Mouse (Mus musculus): Measurements from ENCODE around the gene Grin2b.

The Grin2b gene

DNA sequence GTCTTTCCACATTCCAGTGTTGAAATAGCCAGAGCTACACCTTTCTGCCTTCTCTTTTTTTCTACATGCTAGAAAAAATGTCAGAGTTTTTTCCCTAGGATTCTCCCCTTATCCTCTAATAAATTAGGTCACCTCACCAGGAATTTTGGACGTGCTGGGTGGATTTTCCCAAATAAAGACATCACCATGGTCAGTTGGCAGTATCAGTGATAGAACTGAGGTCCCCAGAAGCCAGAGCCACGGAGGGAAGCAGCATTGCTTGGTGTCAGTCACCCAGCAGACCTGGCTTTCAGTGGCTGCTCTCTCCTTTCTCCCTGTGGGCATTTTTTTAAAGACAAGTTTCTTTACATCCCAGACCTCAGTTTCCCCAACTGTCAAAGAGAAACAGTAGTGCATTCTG lies 68.1 kb downstream of the Grin2b start:
- DNase-seq (ENCODE audit: low spot score in 2 of 2), result no peak

DNA sequence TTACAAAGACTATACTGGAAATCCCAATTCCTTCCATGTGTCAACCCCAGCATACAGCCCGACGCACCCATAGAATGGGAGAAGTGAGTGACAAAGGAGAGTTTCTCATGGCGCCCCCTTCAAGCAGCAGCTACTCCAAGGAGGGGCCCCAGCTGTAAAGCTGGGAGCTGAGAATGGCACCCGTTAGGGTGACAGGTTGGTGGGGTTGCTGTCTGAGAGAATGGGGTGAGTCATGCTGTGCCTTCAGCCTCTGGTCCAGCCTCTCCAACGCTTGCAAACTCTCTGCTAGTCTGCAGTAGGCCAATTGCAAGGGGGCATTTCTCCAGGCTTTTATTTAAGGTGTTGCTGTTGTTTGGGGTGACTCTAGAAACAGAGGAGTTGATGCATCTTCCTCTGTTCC lies 73.1 kb downstream of the Grin2b start:
- no peak for DNase-seq (ENCODE audit: low spot score in 2 of 2)

- DNase-seq (ENCODE audit: low spot score in 2 of 2), result no peak
Observed at GRCm38 (mm10) chr6:136096269-136096668, 77.0 kb downstream of the Grin2b start.

GRCm38 (mm10) chr6:136079991-136080734 lies 93.1 kb downstream of the Grin2b start:
- no peak for DNase-seq (ENCODE audit: low spot score in 2 of 2)

GRCm38 (mm10) chr6:136072326-136073054 lies 100.8 kb downstream of the Grin2b start:
- no peak for DNase-seq (ENCODE audit: low spot score in 2 of 2)

DNA sequence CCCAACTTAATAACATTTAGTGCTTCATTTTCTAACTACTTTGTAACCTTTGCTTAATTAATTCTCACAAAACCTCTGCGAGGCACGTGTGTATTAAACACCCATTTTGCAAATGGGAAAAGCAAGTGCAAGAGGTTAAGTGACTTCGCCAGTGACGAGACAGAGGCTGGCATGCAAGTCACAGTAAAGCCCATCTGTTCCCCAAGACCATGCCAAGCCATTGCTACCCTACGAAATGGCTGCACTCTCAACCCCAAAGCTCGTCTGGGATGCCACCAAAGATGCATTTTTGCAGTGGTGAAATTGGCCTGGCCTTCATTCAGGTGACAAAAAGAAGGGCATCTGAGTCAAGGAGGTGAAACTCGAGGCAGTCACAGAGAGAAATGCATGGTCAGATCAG lies 103.2 kb downstream of the Grin2b start:
- no peak for DNase-seq (ENCODE audit: low spot score in 2 of 2)

DNA sequence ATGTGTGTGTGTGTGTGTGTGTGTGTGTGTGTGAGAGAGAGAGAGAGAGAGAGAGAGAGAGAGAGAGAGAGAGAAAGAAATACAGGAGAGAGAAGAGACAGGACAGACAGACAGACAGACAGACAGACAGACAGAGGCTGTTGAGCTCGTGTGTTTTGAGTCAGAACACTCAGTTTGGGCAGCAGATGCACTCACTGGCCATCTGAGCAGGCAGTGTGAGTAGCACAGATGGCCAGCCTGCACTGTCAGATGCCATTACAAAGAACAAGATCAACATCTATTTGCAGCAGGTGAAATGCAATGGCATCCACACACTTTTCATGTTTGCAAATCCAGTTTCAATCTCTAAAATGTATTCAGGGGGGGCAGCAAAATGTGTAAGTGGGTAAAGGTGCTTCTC lies 120.0 kb downstream of the Grin2b start:
- no peak for DNase-seq (ENCODE audit: low spot score in 2 of 2)

DNA sequence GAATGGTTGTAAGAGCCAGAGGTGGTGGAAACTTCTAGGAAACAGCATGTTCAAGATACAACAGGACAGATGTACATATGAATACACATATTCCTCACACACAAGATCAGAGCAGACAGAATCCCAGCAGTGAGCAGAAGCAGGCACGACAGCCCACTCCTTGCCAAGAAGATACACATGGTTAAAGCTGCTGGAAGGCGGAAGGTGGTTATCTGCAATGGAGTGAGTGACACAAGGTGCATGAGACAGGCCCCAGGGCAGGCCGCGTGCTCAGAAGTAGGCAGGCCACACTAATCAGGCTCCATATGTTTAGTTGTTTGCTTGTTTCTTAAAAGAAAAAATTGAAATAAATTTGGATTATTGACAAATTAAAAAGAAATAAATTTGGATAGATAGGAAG lies 123.0 kb downstream of the Grin2b start:
- DNase-seq (ENCODE audit: low spot score in 2 of 2), result no peak

- no peak for DNase-seq (ENCODE audit: low spot score in 2 of 2)
Observed at GRCm38 (mm10) chr6:136048084-136048483, 125.2 kb downstream of the Grin2b start.

- no peak for DNase-seq (ENCODE audit: low spot score in 2 of 2)
Observed at GRCm38 (mm10) chr6:136046091-136046490, 127.2 kb downstream of the Grin2b start.

GRCm38 (mm10) chr6:136044461-136044860 lies 128.8 kb downstream of the Grin2b start:
- no peak for DNase-seq (ENCODE audit: low spot score in 2 of 2)

GRCm38 (mm10) chr6:136042375-136042774 lies 130.9 kb downstream of the Grin2b start:
- DNase-seq (ENCODE audit: low spot score in 2 of 2), result no peak

GRCm38 (mm10) chr6:136041821-136042220 lies 131.5 kb downstream of the Grin2b start:
- no peak for DNase-seq (ENCODE audit: low spot score in 2 of 2)

GRCm38 (mm10) chr6:136040931-136041330 lies 132.4 kb downstream of the Grin2b start:
- no peak for DNase-seq (ENCODE audit: low spot score in 2 of 2)

DNA sequence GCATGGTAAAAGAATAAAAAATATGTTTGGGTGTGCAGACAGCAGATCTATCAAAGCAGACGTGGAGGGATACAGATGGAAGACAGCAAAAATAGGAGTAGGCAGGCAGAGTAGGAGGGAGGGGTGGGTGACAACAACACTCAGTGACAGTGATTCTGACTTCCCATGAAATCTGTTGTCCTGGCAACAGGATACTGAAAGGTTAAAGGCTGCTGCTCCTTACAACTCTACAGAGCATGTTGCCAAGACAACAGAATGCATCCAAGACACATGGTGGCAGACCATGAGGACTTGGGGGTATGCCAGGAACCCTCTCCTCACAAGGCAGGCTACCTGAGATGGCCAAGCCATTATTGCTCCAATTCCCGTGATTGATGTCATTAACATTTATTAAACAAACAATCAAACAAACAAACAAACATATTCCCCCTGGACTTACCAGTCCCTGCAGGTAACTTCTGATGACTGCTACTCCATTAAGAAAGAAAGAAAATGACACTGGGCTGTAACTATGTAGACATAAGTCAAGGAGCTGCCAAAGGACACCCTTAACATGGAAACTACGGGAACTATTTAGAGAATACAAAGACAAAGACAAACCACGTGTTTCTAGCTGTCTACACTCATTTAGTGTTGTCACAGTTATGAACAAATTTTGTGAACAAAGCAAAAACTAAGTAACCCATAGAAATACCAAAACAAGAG lies 143.9 kb downstream of the Grin2b start:
- DNase-seq (ENCODE audit: low spot score in 2 of 2), result no peak

DNA sequence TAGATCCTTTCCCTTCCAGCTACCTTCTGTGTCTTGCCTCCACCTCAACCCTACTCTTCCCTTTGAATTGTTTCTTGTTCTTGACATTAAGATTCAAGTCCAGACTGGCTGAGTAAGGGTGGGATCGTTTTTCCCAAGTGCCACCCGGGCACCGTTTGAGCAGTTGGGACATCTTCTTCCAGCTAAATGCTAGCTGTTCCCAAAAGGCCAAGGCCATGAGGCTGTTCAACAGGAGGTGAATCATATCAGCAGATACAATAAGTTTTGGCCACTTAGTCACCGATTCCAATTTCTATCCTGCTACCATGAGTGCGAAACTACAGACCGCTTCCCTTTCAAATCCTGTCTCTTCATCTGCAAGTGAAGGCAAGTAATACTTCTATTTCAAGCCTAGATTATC lies 146.4 kb downstream of the Grin2b start:
- no peak for DNase-seq (ENCODE audit: low spot score in 2 of 2)

GRCm38 (mm10) chr6:136025801-136026200 lies 147.5 kb downstream of the Grin2b start:
- DNase-seq (ENCODE audit: low spot score in 2 of 2), result no peak

- no peak for DNase-seq (ENCODE audit: low spot score in 2 of 2)
Observed at GRCm38 (mm10) chr6:136020460-136020859, 152.9 kb downstream of the Grin2b start.

GRCm38 (mm10) chr6:136018962-136019361 lies 154.3 kb downstream of the Grin2b start:
- DNase-seq (ENCODE audit: low spot score in 2 of 2), result no peak

GRCm38 (mm10) chr6:136013556-136014380 lies 159.5 kb downstream of the Grin2b start:
- DNase-seq (ENCODE audit: low spot score in 2 of 2), result no peak

GRCm38 (mm10) chr6:136011533-136011932 lies 161.8 kb downstream of the Grin2b start:
- no peak for DNase-seq (ENCODE audit: low spot score in 2 of 2)

- no peak for DNase-seq (ENCODE audit: low spot score in 2 of 2)
Observed at GRCm38 (mm10) chr6:136011038-136011311, 162.3 kb downstream of the Grin2b start.
